9 mouse cellular contexts compared by ENCODE assay signal in genomic region chr17:84037580-84038304, GRCm38 (mm10).
DNase-seq lines count a peak whose midpoint lies in the region; ATAC-seq and TF ChIP-seq lines count a peak whose summit lies in the region.
"Had no signal": no experiment of that assay in that cellular context is flagged by ENCODE, and none has a peak within 500 bp of the region (broad histone marks: within the 10 kb centered on the region; RNA-seq: fewer than 3 reads in every experiment).

No protein-coding gene starts in this region.

- no peaks in the 10 kb centered on the region for H3K9me3 ChIP-seq in embryonic facial prominence, embryonic 11.5 days (replicated peaks; ENCODE audit: control insufficient read depth, low read length)
- H3K9me3 ChIP-seq in limb, embryonic 14.5 days (ENCODE audit: control insufficient read depth, low read length), result peaks cover 7% of the 10 kb centered on the region

- intact Hi-C loops in heart, postnatal 36 days (cut with DNase I), result no loop called here

- H3K4me2 ChIP-seq in embryonic facial prominence, embryonic 11.5 days (ENCODE audit: low read depth, low read length), result no peak overlapping the region
- H3K4me2 ChIP-seq in limb, embryonic 14.5 days (replicated peaks; ENCODE audit: low read depth, low read length, severe bottlenecking), result no peak overlapping the region

- 0 out of 2 replicates have a peak overlapping the region, but pooled peaks have one; percentile 13 for H3K27ac ChIP-seq in embryonic facial prominence, embryonic 11.5 days (replicated peaks; ENCODE audit: low read depth, low read length)
- H3K27ac ChIP-seq in limb, embryonic 14.5 days (replicated peaks; ENCODE audit: low read depth, low read length), result peak overlapping the region; percentile 62

- TF ChIP-seq POLR2A in limb, embryonic 14.5 days (IDR thresholded peaks at IDR 0.05; ENCODE audit: borderline replicate concordance, extremely low read depth, insufficient read depth, insufficient read length), result no peak

- no peak overlapping the region for H3K9ac ChIP-seq in embryonic facial prominence, embryonic 11.5 days (replicated peaks; ENCODE audit: low read length)
- no peak overlapping the region for H3K9ac ChIP-seq in limb, embryonic 14.5 days (ENCODE audit: low read depth, low read length, severe bottlenecking)

- peaks cover 4% of the 10 kb centered on the region for H3K4me1 ChIP-seq in embryonic facial prominence, embryonic 11.5 days (ENCODE audit: control insufficient read depth, insufficient read depth, low read length)
- peaks cover 25% of the 10 kb centered on the region for H3K4me1 ChIP-seq in limb, embryonic 14.5 days (ENCODE audit: control insufficient read depth, insufficient read depth, low read length)

- 65% methylated on average over 11 of the region's 11 CpGs for WGBS in embryonic facial prominence, embryonic 11.5 days
- 39% methylated on average over 11 of the region's 11 CpGs for WGBS in limb, embryonic 14.5 days

- H3K27me3 ChIP-seq in embryonic facial prominence, embryonic 11.5 days (ENCODE audit: control insufficient read depth, insufficient read depth, low read length), result no peaks in the 10 kb centered on the region
- no peaks in the 10 kb centered on the region for H3K27me3 ChIP-seq in limb, embryonic 14.5 days (ENCODE audit: control insufficient read depth, insufficient read depth, low read length)

- no peaks in the 10 kb centered on the region for H3K36me3 ChIP-seq in embryonic facial prominence, embryonic 11.5 days (replicated peaks; ENCODE audit: control insufficient read depth, insufficient read depth, low read depth, low read length)
- H3K36me3 ChIP-seq in limb, embryonic 14.5 days (ENCODE audit: control insufficient read depth, insufficient read depth, low read length), result no peaks in the 10 kb centered on the region

- peak; percentile 55 for DNase-seq in 3T3-L1 (ENCODE audit: low read depth, low spot score)
- DNase-seq in embryonic facial prominence, embryonic 11.5 days (ENCODE audit: low spot score), result no peak
- DNase-seq in heart, postnatal 36 days, result peak; percentile 56 to 58
- peak; percentile 74 for DNase-seq in limb, embryonic 14.5 days (ENCODE audit: low spot score)
- no peak for DNase-seq in urinary bladder, postnatal 25 days (ENCODE audit: low spot score)
- no peak for DNase-seq in right cerebral cortex, postnatal 36 days (ENCODE audit: low spot score in 2 of 2)
- DNase-seq: spleen, adult 18-20 months had no signal

- no peak for ATAC-seq in embryonic facial prominence, embryonic 11.5 days (replicated peaks; ENCODE audit: insufficient number of reproducible peaks, low FRiP score, low TSS enrichment, low read depth)
- ATAC-seq in limb, embryonic 14.5 days (ENCODE audit: low FRiP score, low read depth), result peak; percentile 47
- ATAC-seq in megakaryocyte, adult 5-6 weeks (ENCODE audit: poor library complexity, severe bottlenecking), result no peak

- no peak overlapping the region for H3K4me3 ChIP-seq in embryonic facial prominence, embryonic 11.5 days (ENCODE audit: low read depth, low read length)
- H3K4me3 ChIP-seq in limb, embryonic 14.5 days (replicated peaks; ENCODE audit: low read length), result no peak overlapping the region
- H3K4me3 ChIP-seq: megakaryocyte, embryonic 14.5 days had no signal

Comparison
In these comparisons a context has a peak if more than half of its experiments do, and no peak if none do; other contexts are left out.
1. DNase-seq: peak in 3T3-L1 (single experiment), heart, postnatal 36 days (2 of 2) and limb, embryonic 14.5 days (single experiment); none in embryonic facial prominence, embryonic 11.5 days (single experiment), urinary bladder, postnatal 25 days (single experiment) and right cerebral cortex, postnatal 36 days (0 of 2).